Comparison of ENCODE assay signal across 8 mouse cellular contexts in genomic region chr5:124531583-124531930, GRCm38 (mm10). TPM values are rescaled to one million over a fixed set of nuclear protein-coding genes. Genes with fewer than 3 reads are reported as not detected.
DNase-seq lines count a peak whose midpoint lies in the region; ATAC-seq and TF ChIP-seq lines count a peak whose summit lies in the region.

No protein-coding gene starts in this region.

- 28% methylated on average over 14 of the region's 14 CpGs for WGBS in liver, adult 2 months
- WGBS in embryonic facial prominence, embryonic 12.5 days: 13% methylated on average over 14 of the region's 14 CpGs
- WGBS in intestine, embryonic 14.5 days: 15% methylated on average over 14 of the region's 14 CpGs

- no peak for ATAC-seq in embryonic facial prominence, embryonic 12.5 days (ENCODE audit: insufficient number of reproducible peaks, insufficient read depth, low FRiP score, low TSS enrichment)
- no peak for ATAC-seq in intestine, embryonic 14.5 days (replicated peaks; ENCODE audit: low FRiP score, low TSS enrichment, low read depth)

- H3K27me3 ChIP-seq in liver, adult 2 months (ENCODE audit: control insufficient read depth, insufficient read depth, low read length): no peaks in the 10 kb centered on the region
- no peaks in the 10 kb centered on the region; the same call in 1 of the 2 replicates for H3K27me3 ChIP-seq in embryonic facial prominence, embryonic 12.5 days
- H3K27me3 ChIP-seq in intestine, embryonic 14.5 days (replicated peaks; ENCODE audit: control insufficient read depth, insufficient read depth, low read length): no peaks in the 10 kb centered on the region
- no peaks in the 10 kb centered on the region for H3K27me3 ChIP-seq in myocyte (ENCODE audit: control insufficient read depth, insufficient read depth, insufficient read length)

- H3K4me3 ChIP-seq in liver, adult 2 months (ENCODE audit: insufficient read depth, low read depth, low read length): peak overlapping the region; percentile 68
- peak overlapping the region; percentile 81 for H3K4me3 ChIP-seq in embryonic facial prominence, embryonic 12.5 days
- H3K4me3 ChIP-seq in intestine, embryonic 14.5 days (ENCODE audit: low read depth, low read length): peak overlapping the region; percentile 79
- peak overlapping the region; percentile 73 for H3K4me3 ChIP-seq in myocyte

- no peak for TF ChIP-seq POLR2A in liver, adult 2 months (IDR thresholded peaks at IDR 0.05; ENCODE audit: extremely low read depth, insufficient read depth, low read length)
- TF ChIP-seq POLR2A in myocyte (IDR thresholded peaks at IDR 0.05; ENCODE audit: insufficient read length, low read depth): no peak

- peak overlapping the region; percentile 67 for H3ac ChIP-seq in myocyte (ENCODE audit: control insufficient read depth, insufficient read length)

- DNase-seq in liver, adult 2 months (ENCODE audit: extremely low read depth, low read depth, low spot score): no peak
- no peak for DNase-seq in liver
- no peak for DNase-seq in intestine, embryonic 14.5 days (ENCODE audit: low spot score)
- no peak for DNase-seq in thymus, postnatal 10 days (ENCODE audit: low spot score in 2 of 2)
- no peak for DNase-seq in cerebellum, adult 8-10 months
- no peak for DNase-seq in gastrocnemius, postnatal 4 days (ENCODE audit: low spot score in 2 of 2)

- no peak for TF ChIP-seq CTCF in liver, adult 2 months (IDR thresholded peaks at IDR 0.05; ENCODE audit: low read depth, low read length)

- peaks cover 4% of the 10 kb centered on the region; the same call in 1 of the 2 replicates for H3K4me1 ChIP-seq in liver, adult 2 months (ENCODE audit: control insufficient read depth, insufficient read depth, low read length)
- peaks cover 36% of the 10 kb centered on the region for H3K4me1 ChIP-seq in embryonic facial prominence, embryonic 12.5 days
- H3K4me1 ChIP-seq in intestine, embryonic 14.5 days (replicated peaks; ENCODE audit: control insufficient read depth, insufficient read depth, low read length): peaks cover 37% of the 10 kb centered on the region

- H3K79me2 ChIP-seq in liver, adult 2 months (ENCODE audit: control insufficient read depth, insufficient read depth, low read length): no peaks in the 10 kb centered on the region
- H3K79me2 ChIP-seq in myocyte (ENCODE audit: control insufficient read depth, insufficient read depth): peaks cover 8% of the 10 kb centered on the region

- peak overlapping the region; percentile 77 for H3K4me2 ChIP-seq in embryonic facial prominence, embryonic 12.5 days (replicated peaks)
- H3K4me2 ChIP-seq in intestine, embryonic 14.5 days (ENCODE audit: low read length): peak overlapping the region; percentile 83
- H3K4me2 ChIP-seq in myocyte (ENCODE audit: low read depth): peak overlapping the region; percentile 74

- H3K9ac ChIP-seq in liver, adult 2 months (ENCODE audit: low read depth, low read length): peak overlapping the region; percentile 81
- peak overlapping the region; percentile 79 for H3K9ac ChIP-seq in embryonic facial prominence, embryonic 12.5 days
- peak overlapping the region; percentile 69 for H3K9ac ChIP-seq in intestine, embryonic 14.5 days (ENCODE audit: low read length)

- H3K36me3 ChIP-seq in liver, adult 2 months (ENCODE audit: control insufficient read depth, insufficient read depth, low read length): no peaks in the 10 kb centered on the region
- H3K36me3 ChIP-seq in embryonic facial prominence, embryonic 12.5 days: no peaks in the 10 kb centered on the region
- H3K36me3 ChIP-seq in intestine, embryonic 14.5 days (ENCODE audit: control insufficient read depth, insufficient read depth, low read length): no peaks in the 10 kb centered on the region
- H3K36me3 ChIP-seq in myocyte (ENCODE audit: control insufficient read depth, insufficient read depth): no peaks in the 10 kb centered on the region

- no peaks in the 10 kb centered on the region for H3K9me3 ChIP-seq in embryonic facial prominence, embryonic 12.5 days
- H3K9me3 ChIP-seq in intestine, embryonic 14.5 days (ENCODE audit: control insufficient read depth, low read length): no peaks in the 10 kb centered on the region

- H3K27ac ChIP-seq in liver, adult 2 months (replicated peaks; ENCODE audit: insufficient read depth, low read depth, low read length): 0 out of 2 replicates have a peak overlapping the region, but pooled peaks have one; percentile 5
- H3K27ac ChIP-seq in embryonic facial prominence, embryonic 12.5 days: peak overlapping the region; percentile 87
- peak overlapping the region; percentile 77 for H3K27ac ChIP-seq in intestine, embryonic 14.5 days (ENCODE audit: low read depth)

TF ChIP-seq in myocyte, 11 proteins besides CTCF, POLR2A, EP300 and RAD21:
- no peak for TF ChIP-seq MAX (IDR thresholded peaks at IDR 0.05; ENCODE audit: low read depth)
- TF ChIP-seq POLR2AphosphoS2 (IDR thresholded peaks at IDR 0.05; ENCODE audit: insufficient read length, low read depth): no peak
- no peak for TF ChIP-seq E2F4 (IDR thresholded peaks at IDR 0.05; ENCODE audit: insufficient read depth)
- no peak for TF ChIP-seq REST (IDR thresholded peaks at IDR 0.05; ENCODE audit: insufficient read depth, insufficient read length)
- no peak for TF ChIP-seq SRF (IDR thresholded peaks at IDR 0.05; ENCODE audit: control insufficient read depth, insufficient read length, low read depth)
- no peak for TF ChIP-seq MYOG (IDR thresholded peaks at IDR 0.05; ENCODE audit: control insufficient read depth in 1 of 3, insufficient read depth in 1 of 3, insufficient read length in 2 of 3, low read depth in 2 of 3)
- TF ChIP-seq MYOD1 (IDR thresholded peaks at IDR 0.05; ENCODE audit: control insufficient read depth in 1 of 3, insufficient read length in 2 of 3, low read depth in 2 of 3): no peak
- no peak for TF ChIP-seq USF1 (IDR thresholded peaks at IDR 0.05; ENCODE audit: low read depth)
- no peak for TF ChIP-seq TCF12 (IDR thresholded peaks at IDR 0.05; ENCODE audit: insufficient read depth, poor library complexity, severe bottlenecking)
- TF ChIP-seq CEBPB (IDR thresholded peaks at IDR 0.05; ENCODE audit: insufficient read depth, poor library complexity, severe bottlenecking): no peak
- no peak for TF ChIP-seq TCF3 (IDR thresholded peaks at IDR 0.05; ENCODE audit: insufficient read length, low read depth)
TF ChIP-seq in myocyte: peak in this region for 0.

RNA-seq across cellular contexts. Expression of gene Rilpl1, which starts 0.4 kb away (rescaled TPM):
- 1.4 and 1.6 TPM in 2 replicates for total RNA-seq in liver, adult 2 months (2014; rRNA removed)
- polyA plus RNA-seq in liver, adult 2 months (2012; rRNA removed): 0.97 and 2.0 TPM in 2 replicates
- polyA plus RNA-seq in embryonic facial prominence, embryonic 12.5 days (2016; fragmentation: Nextera tagmentation; extraction: Ambion mirVana): 29.2 and 29.6 TPM in 2 replicates
- 14.9 and 16.6 TPM in 2 replicates for polyA plus RNA-seq in intestine, embryonic 14.5 days (2014; fragmentation: Nextera tagmentation; extraction: Ambion mirVana)
- polyA plus RNA-seq in myocyte (2012; fragmentation: generic; extraction: Trizol): 43.1 TPM
- total RNA-seq in gastrocnemius, postnatal 4 days (2021): 10 to 100 TPM; 60.9 to 75.3 TPM

RNA-seq across cellular contexts. Expression of gene Tmed2, which starts 8.9 kb away (rescaled TPM):
- 374 and 414 TPM in 2 replicates for total RNA-seq in liver, adult 2 months (2014; rRNA removed)
- polyA plus RNA-seq in liver, adult 2 months (2012; rRNA removed): 124 and 135 TPM in 2 replicates
- polyA plus RNA-seq in embryonic facial prominence, embryonic 12.5 days (2016; fragmentation: Nextera tagmentation; extraction: Ambion mirVana): 453 and 479 TPM in 2 replicates
- polyA plus RNA-seq in intestine, embryonic 14.5 days (2014; fragmentation: Nextera tagmentation; extraction: Ambion mirVana): 530 and 550 TPM in 2 replicates
- polyA plus RNA-seq in myocyte (2012; fragmentation: generic; extraction: Trizol): 131 TPM
- 100 to 1,000 TPM; 174 to 192 TPM for total RNA-seq in gastrocnemius, postnatal 4 days (2021)

RNA-seq across cellular contexts. Expression of gene Ddx55, which starts 21.1 kb away (rescaled TPM):
- total RNA-seq in liver, adult 2 months (2014; rRNA removed): 3.0 and 3.8 TPM in 2 replicates
- 3.5 and 6.3 TPM in 2 replicates for polyA plus RNA-seq in liver, adult 2 months (2012; rRNA removed)
- polyA plus RNA-seq in embryonic facial prominence, embryonic 12.5 days (2016; fragmentation: Nextera tagmentation; extraction: Ambion mirVana): 17.4 and 18.3 TPM in 2 replicates
- 15.2 and 16.1 TPM in 2 replicates for polyA plus RNA-seq in intestine, embryonic 14.5 days (2014; fragmentation: Nextera tagmentation; extraction: Ambion mirVana)
- polyA plus RNA-seq in myocyte (2012; fragmentation: generic; extraction: Trizol): 5.3 TPM
- total RNA-seq in gastrocnemius, postnatal 4 days (2021): 10 to 100 TPM in 1 of 2 experiments, 1 to 10 TPM in 1; 7.4 to 11.1 TPM

RNA-seq across cellular contexts. Expression of gene Eif2b1, which starts 47.4 kb away (rescaled TPM):
- total RNA-seq in liver, adult 2 months (2014; rRNA removed): 10.5 and 13.0 TPM in 2 replicates
- 12.0 and 13.2 TPM in 2 replicates for polyA plus RNA-seq in liver, adult 2 months (2012; rRNA removed)
- 71.6 and 72.6 TPM in 2 replicates for polyA plus RNA-seq in embryonic facial prominence, embryonic 12.5 days (2016; fragmentation: Nextera tagmentation; extraction: Ambion mirVana)
- 99.2 and 99.6 TPM in 2 replicates for polyA plus RNA-seq in intestine, embryonic 14.5 days (2014; fragmentation: Nextera tagmentation; extraction: Ambion mirVana)
- 37.6 TPM for polyA plus RNA-seq in myocyte (2012; fragmentation: generic; extraction: Trizol)
- total RNA-seq in gastrocnemius, postnatal 4 days (2021): 10 to 100 TPM; 47.4 to 47.9 TPM

RNA-seq across cellular contexts. Expression of gene Gtf2h3, which starts 47.4 kb away (rescaled TPM):
- 11.9 and 12.2 TPM in 2 replicates for total RNA-seq in liver, adult 2 months (2014; rRNA removed)
- polyA plus RNA-seq in liver, adult 2 months (2012; rRNA removed): 21.2 and 23.9 TPM in 2 replicates
- polyA plus RNA-seq in embryonic facial prominence, embryonic 12.5 days (2016; fragmentation: Nextera tagmentation; extraction: Ambion mirVana): 75.8 and 76.3 TPM in 2 replicates
- 75.5 and 84.2 TPM in 2 replicates for polyA plus RNA-seq in intestine, embryonic 14.5 days (2014; fragmentation: Nextera tagmentation; extraction: Ambion mirVana)
- 25.3 TPM for polyA plus RNA-seq in myocyte (2012; fragmentation: generic; extraction: Trizol)
- 10 to 100 TPM; 22.6 to 24.8 TPM for total RNA-seq in gastrocnemius, postnatal 4 days (2021)

Comparison
In these comparisons a context has a peak if more than half of its experiments do, and no peak if none do; other contexts are left out.
1. H3K27ac ChIP-seq: peak in every context shown above with its lines; median percentile 87 in embryonic facial prominence, embryonic 12.5 days; 77 in intestine, embryonic 14.5 days; 5 in liver, adult 2 months.